Mouse (Mus musculus) olfactory bulb, adult 2 months (tissue): ENCODE measurements around the gene Zfp266.

Source experiments
- CTCF ChIP-seq: fragments of 200-500 bp; IDR thresholded peaks from 2 replicates; pipeline ENCODE4 v1.5.1; 2012; ENCODE audit warnings: low read depth, mild to moderate bottlenecking, low read length, moderate library complexity; ENCODE audit not compliant: insufficient read depth
- POLR2A ChIP-seq: fragments of 200-500 bp; IDR thresholded peaks from 2 replicates; pipeline ENCODE4 v1.6.1; 2012; ENCODE audit warnings: mild to moderate bottlenecking, low read depth, low read length, moderate library complexity; ENCODE audit not compliant: insufficient read depth

DNA sequence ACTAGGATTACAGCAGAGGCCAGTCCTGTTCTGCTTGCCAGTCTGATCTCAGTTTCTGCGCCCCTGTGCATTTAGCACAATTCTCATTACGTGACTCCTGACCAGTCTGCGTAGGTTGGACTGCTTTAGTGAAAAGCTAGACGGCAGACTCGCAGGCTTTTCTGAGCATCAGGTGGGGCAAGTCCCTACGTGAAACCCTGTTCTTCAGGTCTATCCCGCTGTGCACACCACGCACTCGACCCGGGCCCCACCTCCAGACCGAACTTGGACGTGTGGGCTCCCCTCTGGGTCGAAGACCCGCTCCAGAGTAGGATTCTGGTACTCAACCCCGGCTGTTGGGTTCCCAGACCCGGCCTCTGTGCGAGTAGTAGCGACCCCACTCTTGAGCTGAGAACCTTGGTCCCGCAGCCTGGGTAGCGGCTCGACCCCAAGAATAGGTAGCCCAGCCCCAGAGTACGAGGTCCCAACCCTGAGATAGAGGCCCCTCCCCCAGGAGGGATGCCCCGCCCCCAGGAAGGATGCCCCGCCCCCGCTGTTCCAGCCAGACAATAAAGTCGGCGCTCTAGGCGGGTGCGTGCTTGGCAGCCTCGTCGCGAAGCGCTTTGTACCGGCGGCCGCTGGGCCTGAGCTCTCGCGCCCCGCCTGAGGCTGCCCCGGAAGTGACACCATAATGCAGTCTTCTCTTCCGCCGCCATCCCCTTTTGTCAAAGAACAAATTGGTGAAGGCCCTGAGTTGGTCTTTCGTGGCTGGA is 23.0 kb upstream of the Zfp266 start:
- TF ChIP-seq POLR2A (peak; percentile 69), CTCF (no peak)
